Mouse (Mus musculus) testis, adult 2 months (tissue): ENCODE data around the gene Mgat4a. TPM values are rescaled to one million over a fixed set of nuclear protein-coding genes. Genes with fewer than 3 reads are reported as not detected.

Experiments used
- H3K27ac ChIP-seq: fragments of 200-500 bp; 2 replicates; pipeline ENCODE4 v1.5.1; 2012; ENCODE audit warnings: low read depth, low read length; ENCODE audit not compliant: control insufficient read depth, insufficient read depth
- H3K27me3 ChIP-seq: fragments of 200-500 bp; 2 replicates; pipeline ENCODE4 v1.6.1; 2012; ENCODE audit warnings: mild to moderate bottlenecking, low read length, moderate library complexity; ENCODE audit not compliant: control insufficient read depth, insufficient read depth
- H3K36me3 ChIP-seq: fragments of 200-500 bp; 2 replicates; pipeline ENCODE4 v1.6.1; 2012; ENCODE audit warnings: mild to moderate bottlenecking, low read length; ENCODE audit not compliant: control insufficient read depth, insufficient read depth
- H3K4me1 ChIP-seq: fragments of 200-500 bp; 2 replicates; pipeline ENCODE4 v1.6.1; 2012; ENCODE audit warnings: low read length; ENCODE audit not compliant: control insufficient read depth, insufficient read depth
- H3K4me3 ChIP-seq: fragments of 200-500 bp; 2 replicates; pipeline ENCODE4 v1.5.1; 2012; ENCODE audit warnings: low read depth, mild to moderate bottlenecking, low read length, moderate library complexity, mixed read lengths; ENCODE audit not compliant: control insufficient read depth
- CTCF ChIP-seq: fragments of 200-500 bp; IDR thresholded peaks from 2 replicates; pipeline ENCODE4 v1.5.1; 2012; ENCODE audit warnings: low read depth, mild to moderate bottlenecking, inconsistent platforms, low read length, moderate library complexity; ENCODE audit not compliant: control insufficient read depth, insufficient read depth, insufficient replicate concordance
- POLR2A ChIP-seq: fragments of 200-500 bp; IDR thresholded peaks from 2 replicates; pipeline ENCODE4 v1.6.1; 2012; ENCODE audit warnings: low read depth, mild to moderate bottlenecking, inconsistent platforms, low read length, moderate library complexity; ENCODE audit not compliant: control insufficient read depth
- polyA plus RNA-seq: library from polyadenylated mRNA; depleted of rRNA; stranded (reverse); fragments of >200 nt; gene quantifications from 2 replicates; pipeline ENCODE4 v1.2.3, GENCODE M21; 2012

Mgat4a gene
- polyA plus RNA-seq, 1 experiment, result 2.9 TPM

GRCm38 (mm10) chr1:37566754-37567153 is 25.9 kb upstream of the Mgat4a start:
- no peak overlapping the region for H3K27ac ChIP-seq
- no peaks in the 10 kb centered on the region for H3K27me3 ChIP-seq
- H3K36me3 ChIP-seq, result no peaks in the 10 kb centered on the region
- TF ChIP-seq CTCF (no peak), POLR2A (no peak)
- no peaks in the 10 kb centered on the region for H3K4me1 ChIP-seq
- no peak overlapping the region for H3K4me3 ChIP-seq

- no peak overlapping the region for H3K27ac ChIP-seq
- H3K4me1 ChIP-seq, result no peaks in the 10 kb centered on the region
- no peak overlapping the region for H3K4me3 ChIP-seq
- no peak for TF ChIP-seq POLR2A
- TF ChIP-seq CTCF, result no peak
- no peaks in the 10 kb centered on the region for H3K36me3 ChIP-seq
- H3K27me3 ChIP-seq, result no peaks in the 10 kb centered on the region
These were observed 25.5 kb upstream of the Mgat4a start for GRCm38 (mm10) chr1:37566344-37566743.

GRCm38 (mm10) chr1:37565396-37565795 is 24.6 kb upstream of the Mgat4a start:
- H3K27ac ChIP-seq, result no peak overlapping the region
- no peak overlapping the region for H3K4me3 ChIP-seq
- H3K4me1 ChIP-seq, result no peaks in the 10 kb centered on the region
- TF ChIP-seq CTCF, result no peak
- TF ChIP-seq POLR2A, result no peak
- no peaks in the 10 kb centered on the region for H3K36me3 ChIP-seq
- no peaks in the 10 kb centered on the region for H3K27me3 ChIP-seq

- no peak overlapping the region for H3K27ac ChIP-seq
- H3K36me3 ChIP-seq, result no peaks in the 10 kb centered on the region
- no peak overlapping the region for H3K4me3 ChIP-seq
- no peaks in the 10 kb centered on the region for H3K27me3 ChIP-seq
- no peaks in the 10 kb centered on the region for H3K4me1 ChIP-seq
- TF ChIP-seq CTCF (no peak), POLR2A (no peak)
These were observed 21.1 kb upstream of the Mgat4a start for GRCm38 (mm10) chr1:37561955-37562354.

GRCm38 (mm10) chr1:37560356-37560755 is 19.5 kb upstream of the Mgat4a start:
- Histone ChIP-seq H3K27me3 (no peaks in the 10 kb centered on the region), H3K4me3 (peak overlapping the region; percentile 13), H3K36me3 (no peaks in the 10 kb centered on the region), H3K4me1 (no peaks in the 10 kb centered on the region), H3K27ac (no peak overlapping the region)
- TF ChIP-seq POLR2A, result no peak
- no peak for TF ChIP-seq CTCF

GRCm38 (mm10) chr1:37551986-37552385 is 11.2 kb upstream of the Mgat4a start:
- no peak overlapping the region for H3K27ac ChIP-seq
- H3K27me3 ChIP-seq, result no peaks in the 10 kb centered on the region
- H3K4me1 ChIP-seq, result no peaks in the 10 kb centered on the region
- no peak for TF ChIP-seq CTCF
- TF ChIP-seq POLR2A, result no peak
- no peak overlapping the region for H3K4me3 ChIP-seq
- H3K36me3 ChIP-seq, result no peaks in the 10 kb centered on the region

- H3K27me3 ChIP-seq, result no peaks in the 10 kb centered on the region
- no peaks in the 10 kb centered on the region for H3K4me1 ChIP-seq
- no peak overlapping the region for H3K4me3 ChIP-seq
- no peaks in the 10 kb centered on the region for H3K36me3 ChIP-seq
- TF ChIP-seq CTCF, result no peak
- TF ChIP-seq POLR2A, result no peak
- H3K27ac ChIP-seq, result no peak overlapping the region
These were observed 8.7 kb upstream of the Mgat4a start for GRCm38 (mm10) chr1:37549501-37549900.
